Mouse (Mus musculus) G1E (cell line): Measurements from ENCODE around the gene Pnmal2.

Experiments
- CTCF ChIP-seq: IDR thresholded peaks from 2 replicates; pipeline ENCODE4 v1.5.1; 2012; ENCODE audit warnings: low read depth, low read length, inconsistent platforms, mixed read lengths
- GATA2 ChIP-seq: IDR thresholded peaks from 2 replicates; pipeline ENCODE4 v1.6.1; 2012; ENCODE audit warnings: low read depth, low read length, inconsistent platforms, borderline replicate concordance

DNA sequence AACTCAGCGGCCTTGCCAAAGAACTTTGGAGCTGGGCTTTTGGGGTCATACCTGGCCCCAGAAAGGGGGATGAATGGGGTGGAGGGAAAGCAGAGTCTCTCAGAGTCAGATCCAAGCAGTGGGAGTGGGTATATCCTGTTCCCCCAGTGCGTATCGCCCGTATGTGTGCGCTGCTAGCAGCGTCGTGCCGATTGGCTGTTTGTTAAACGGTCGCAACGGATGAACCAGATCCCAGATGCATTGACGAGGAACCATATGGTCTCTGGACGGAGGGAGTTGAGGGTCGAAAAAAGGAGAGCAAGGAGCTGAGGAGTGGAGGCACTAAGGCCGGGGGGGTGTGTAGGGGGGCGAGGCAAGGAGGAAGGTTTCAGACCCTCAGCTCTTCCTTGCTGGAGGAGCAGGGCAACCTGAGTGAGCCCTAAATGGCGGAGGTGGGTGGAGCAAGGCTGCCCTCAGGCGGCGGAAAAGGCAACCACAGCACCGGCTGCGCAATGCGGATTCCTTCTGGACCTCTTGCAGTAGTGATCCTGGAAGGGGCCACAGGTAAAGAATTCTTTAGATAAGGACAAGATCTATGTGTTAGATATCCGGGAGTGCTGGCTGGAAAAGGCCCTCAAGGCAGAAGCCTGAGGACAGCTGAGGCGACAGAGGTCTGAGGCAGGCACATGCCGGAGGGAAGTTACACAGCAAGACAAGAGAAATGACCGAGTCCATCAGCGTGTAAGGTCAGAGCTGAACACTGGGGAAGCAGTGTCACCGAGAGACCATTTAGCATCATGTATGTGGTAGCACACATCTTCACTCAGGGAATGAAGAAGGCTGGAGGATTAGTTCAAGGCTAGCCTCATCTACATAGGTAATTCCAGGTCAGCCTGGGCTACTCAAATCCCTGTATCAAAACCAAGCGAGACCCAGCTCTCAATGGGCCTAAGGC lies 5.7 kb downstream of the Pnmal2 start:
- TF ChIP-seq CTCF (peak; percentile 8; the same call in 1 of the 2 replicates), GATA2 (no peak)
